Mouse (Mus musculus): Measurements from ENCODE around the gene Ssu72. TPM values are rescaled to one million over a fixed set of nuclear protein-coding genes. Genes with fewer than 3 reads are reported as not detected.
A peak's percentile ranks its signal among the peaks of the same experiment; 100 is the strongest.

Gene Ssu72
- polyA plus RNA-seq, 1 experiment from 2014 or later = 52.4 TPM

DNA sequence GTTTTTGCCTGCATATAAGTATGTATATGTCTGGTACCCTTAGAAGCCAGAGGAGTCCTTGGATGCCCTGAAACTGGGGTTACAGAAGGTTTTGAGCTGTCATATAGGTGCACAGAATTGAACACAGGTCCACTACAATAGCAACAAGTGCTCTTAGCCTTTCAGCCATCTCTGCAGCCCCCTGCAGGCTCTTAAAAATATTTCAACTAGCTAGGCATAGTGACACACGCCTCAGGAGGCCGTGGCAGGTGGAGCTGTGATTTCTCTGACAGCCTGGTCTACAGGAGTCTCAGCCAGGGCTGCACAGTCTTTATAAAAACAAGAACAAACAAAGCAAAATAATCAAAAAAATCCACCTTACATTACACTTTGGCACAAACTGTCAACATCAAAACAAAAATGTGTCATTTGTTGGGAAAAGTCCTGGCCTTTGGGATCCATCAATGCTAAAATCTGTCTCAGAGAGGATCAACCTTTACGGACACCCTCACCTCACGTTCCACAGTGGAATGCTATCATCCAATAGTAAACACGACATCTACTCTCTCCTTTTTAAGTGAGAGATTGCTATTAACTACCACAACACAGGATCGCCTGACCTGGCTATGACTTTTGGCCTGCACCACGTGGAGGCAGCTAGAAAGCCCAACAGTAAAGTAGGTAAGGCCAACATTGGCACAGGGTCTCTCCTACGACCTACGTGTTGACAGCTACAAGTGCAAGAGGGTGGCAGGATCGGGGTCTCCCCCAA lies 55.4 kb downstream of the Ssu72 start:
- H3K9ac ChIP-seq = peak overlapping the region; percentile 84
- WGBS (ENCODE audit: insufficient replicate concordance) = 2% methylated on average over 10 of the region's 10 CpGs
- H3K9me3 ChIP-seq (replicated peaks) = no peaks in the 10 kb centered on the region
- H3K27me3 ChIP-seq = no peaks in the 10 kb centered on the region
- H3K27ac ChIP-seq (replicated peaks) = peak overlapping the region; percentile 66
- H3K4me2 ChIP-seq = peak overlapping the region; percentile 99
- peaks cover 30% of the 10 kb centered on the region for H3K36me3 ChIP-seq (replicated peaks)
- ATAC-seq (ENCODE audit: insufficient read depth) = no peak
- H3K4me1 ChIP-seq (replicated peaks) = peaks cover 41% of the 10 kb centered on the region
- H3K4me3 ChIP-seq (replicated peaks) = peak overlapping the region; percentile 78

GRCm38 (mm10) chr4:155760613-155761355 lies 56.2 kb downstream of the Ssu72 start, which contains the start of gene Atad3a:
Gene Atad3a (minus strand): TSS chr4:155761093.
- H3K4me2 ChIP-seq = peak within 1 kb of the TSS; percentile 99
- peak within 1 kb of the TSS; percentile 66 for H3K27ac ChIP-seq (replicated peaks)
- no peaks in the 10 kb centered on the region for H3K27me3 ChIP-seq
- WGBS (ENCODE audit: insufficient replicate concordance) = under 1% methylated on average over 68 of the region's 68 CpGs
- peak within 1 kb of the TSS; percentile 78 for H3K4me3 ChIP-seq (replicated peaks)
- H3K4me1 ChIP-seq (replicated peaks) = peaks cover 41% of the 10 kb centered on the region
- no peaks in the 10 kb centered on the region for H3K9me3 ChIP-seq (replicated peaks)
- peak; percentile 96 for ATAC-seq (ENCODE audit: insufficient read depth)
- H3K36me3 ChIP-seq (replicated peaks) = peaks cover 23% of the 10 kb centered on the region
- H3K9ac ChIP-seq = peak within 1 kb of the TSS; percentile 84

GRCm38 (mm10) chr4:155761356-155762099 lies 56.9 kb downstream of the Ssu72 start:
- ATAC-seq (ENCODE audit: insufficient read depth) = no peak
- Histone ChIP-seq H3K4me3 (replicated peaks) (peak overlapping the region; percentile 78), H3K27me3 (no peaks in the 10 kb centered on the region), H3K9ac (peak overlapping the region; percentile 84), H3K4me2 (peak overlapping the region; percentile 99), H3K4me1 (replicated peaks) (peaks cover 41% of the 10 kb centered on the region), H3K36me3 (replicated peaks) (peaks cover 15% of the 10 kb centered on the region), H3K9me3 (replicated peaks) (no peaks in the 10 kb centered on the region), H3K27ac (replicated peaks) (peak overlapping the region; percentile 60)
- whole genome bisulfite sequencing (ENCODE audit: insufficient replicate concordance) = 2% methylated on average over 28 of the region's 28 CpGs

DNA sequence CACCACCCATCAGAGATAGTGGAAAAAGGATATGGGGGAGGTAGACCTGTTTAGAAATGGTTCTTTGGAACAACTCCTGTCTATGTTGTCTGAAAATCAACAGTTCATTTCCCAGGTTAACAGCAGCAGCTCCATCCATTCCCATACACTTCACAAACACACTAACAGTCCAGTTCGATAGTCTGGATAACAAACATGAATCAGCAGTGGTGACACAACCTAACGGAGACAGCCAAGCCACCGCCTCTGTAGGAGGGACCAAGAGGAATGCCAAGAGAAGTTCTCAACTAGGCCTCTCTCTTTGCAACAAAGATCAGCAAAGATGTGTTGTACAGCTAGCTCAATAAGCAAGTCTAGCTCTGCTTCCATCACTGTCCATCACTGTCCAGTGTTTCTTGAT lies 57.8 kb downstream of the Ssu72 start:
- Histone ChIP-seq H3K4me2 (no peak overlapping the region), H3K27me3 (no peaks in the 10 kb centered on the region)

GRCm38 (mm10) chr4:155769496-155769879 lies 64.9 kb downstream of the Ssu72 start:
- Histone ChIP-seq H3K4me2 (peak overlapping the region; percentile 90), H3K9me3 (replicated peaks) (no peaks in the 10 kb centered on the region), H3K4me1 (replicated peaks) (peaks cover 21% of the 10 kb centered on the region), H3K36me3 (replicated peaks) (no peaks in the 10 kb centered on the region), H3K4me3 (replicated peaks) (peak overlapping the region; percentile 67), H3K27me3 (peaks cover 40% of the 10 kb centered on the region), H3K9ac (peak overlapping the region; percentile 67; the same call in 1 of the 2 replicates), H3K27ac (replicated peaks) (no peak overlapping the region)
- WGBS (ENCODE audit: insufficient replicate concordance) = 61% methylated on average over 5 of the region's 5 CpGs
- no peak for ATAC-seq (ENCODE audit: insufficient read depth)

More for the DNA sequence above, 57.8 kb downstream of the Ssu72 start:
- no peaks in the 10 kb centered on the region for H3K9me3 ChIP-seq (replicated peaks)
- no peak overlapping the region for H3K4me3 ChIP-seq (replicated peaks)
- H3K36me3 ChIP-seq (replicated peaks) = peaks cover 7% of the 10 kb centered on the region; the same call in 1 of the 2 replicates
- H3K27ac ChIP-seq (replicated peaks) = no peak overlapping the region
- ATAC-seq (ENCODE audit: insufficient read depth) = no peak
- no peak overlapping the region for H3K9ac ChIP-seq
- peaks cover 41% of the 10 kb centered on the region for H3K4me1 ChIP-seq (replicated peaks)
- WGBS (ENCODE audit: insufficient replicate concordance) = 62% methylated on average over 3 of the region's 3 CpGs

GRCm38 (mm10) chr4:155769880-155770512 lies 65.4 kb downstream of the Ssu72 start:
- WGBS (ENCODE audit: insufficient replicate concordance) = under 1% methylated on average over 39 of the region's 39 CpGs
- Histone ChIP-seq H3K27me3 (peaks cover 45% of the 10 kb centered on the region), H3K4me2 (peak overlapping the region; percentile 90), H3K9ac (peak overlapping the region; percentile 67), H3K4me3 (replicated peaks) (peak overlapping the region; percentile 67), H3K9me3 (replicated peaks) (no peaks in the 10 kb centered on the region), H3K27ac (replicated peaks) (peak overlapping the region; percentile 61), H3K36me3 (replicated peaks) (no peaks in the 10 kb centered on the region), H3K4me1 (replicated peaks) (peaks cover 26% of the 10 kb centered on the region)
- ATAC-seq (ENCODE audit: insufficient read depth) = peak; percentile 84

DNA sequence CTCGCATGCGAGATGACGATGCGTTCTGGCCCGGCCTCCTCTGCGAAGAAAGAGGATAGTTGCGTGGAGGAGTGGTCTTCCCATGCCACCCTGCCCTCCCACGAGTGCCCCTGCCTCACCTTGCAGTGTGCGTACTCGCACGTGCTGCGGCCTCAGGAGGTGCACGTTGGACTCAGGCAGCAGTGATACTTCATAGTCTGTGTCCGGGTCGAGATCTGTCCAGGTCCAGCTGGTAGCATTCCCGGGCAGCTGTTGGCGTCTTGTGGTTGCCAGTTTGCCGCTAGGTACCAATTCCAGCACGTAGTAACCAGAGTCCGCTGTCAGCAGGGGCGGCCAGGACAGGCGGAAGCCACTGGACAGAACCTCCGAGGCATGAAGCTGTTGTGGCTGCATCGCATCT lies 66.0 kb downstream of the Ssu72 start:
- no peak for ATAC-seq (ENCODE audit: insufficient read depth)
- WGBS (ENCODE audit: insufficient replicate concordance) = 57% methylated on average over 24 of the region's 24 CpGs
- H3K36me3 ChIP-seq (replicated peaks) = no peaks in the 10 kb centered on the region
- peak overlapping the region; percentile 67; the same call in 1 of the 2 replicates for H3K9ac ChIP-seq
- H3K4me3 ChIP-seq (replicated peaks) = peak overlapping the region; percentile 67
- H3K4me2 ChIP-seq = peak overlapping the region; percentile 90
- H3K9me3 ChIP-seq (replicated peaks) = no peaks in the 10 kb centered on the region
- H3K4me1 ChIP-seq (replicated peaks) = peaks cover 31% of the 10 kb centered on the region
- peaks cover 51% of the 10 kb centered on the region for H3K27me3 ChIP-seq
- H3K27ac ChIP-seq (replicated peaks) = no peak overlapping the region

GRCm38 (mm10) chr4:155771706-155772105 lies 67.1 kb downstream of the Ssu72 start:
- 62% methylated on average over 2 of the region's 2 CpGs for WGBS (ENCODE audit: insufficient replicate concordance)
- H3K4me3 ChIP-seq (replicated peaks) = no peak overlapping the region
- H3K4me2 ChIP-seq = no peak overlapping the region
- H3K27ac ChIP-seq (replicated peaks) = no peak overlapping the region
- peaks cover 61% of the 10 kb centered on the region for H3K27me3 ChIP-seq
- no peaks in the 10 kb centered on the region for H3K9me3 ChIP-seq (replicated peaks)
- no peaks in the 10 kb centered on the region for H3K36me3 ChIP-seq (replicated peaks)
- H3K4me1 ChIP-seq (replicated peaks) = peaks cover 34% of the 10 kb centered on the region
- ATAC-seq (ENCODE audit: insufficient read depth) = no peak
- no peak overlapping the region for H3K9ac ChIP-seq

GRCm38 (mm10) chr4:155772786-155773185 lies 68.2 kb downstream of the Ssu72 start:
- WGBS (ENCODE audit: insufficient replicate concordance) = 72% methylated on average over 13 of the region's 13 CpGs
- Histone ChIP-seq H3K27me3 (peaks cover 68% of the 10 kb centered on the region), H3K4me2 (no peak overlapping the region)

GRCm38 (mm10) chr4:155773335-155774078 lies 68.9 kb downstream of the Ssu72 start:
- no peak overlapping the region for H3K4me3 ChIP-seq (replicated peaks)
- ATAC-seq (ENCODE audit: insufficient read depth) = no peak
- WGBS (ENCODE audit: insufficient replicate concordance) = 36% methylated on average over 5 of the region's 5 CpGs
- no peaks in the 10 kb centered on the region for H3K9me3 ChIP-seq (replicated peaks)
- no peak overlapping the region for H3K9ac ChIP-seq
- H3K4me2 ChIP-seq = peak overlapping the region; percentile 70; the same call in 1 of the 2 replicates
- peaks cover 39% of the 10 kb centered on the region for H3K4me1 ChIP-seq (replicated peaks)
- no peaks in the 10 kb centered on the region for H3K36me3 ChIP-seq (replicated peaks)
- H3K27ac ChIP-seq (replicated peaks) = no peak overlapping the region
- peaks cover 70% of the 10 kb centered on the region for H3K27me3 ChIP-seq

More at GRCm38 (mm10) chr4:155772786-155773185, 68.2 kb downstream of the Ssu72 start:
- Histone ChIP-seq H3K4me1 (replicated peaks) (peaks cover 39% of the 10 kb centered on the region), H3K9me3 (replicated peaks) (no peaks in the 10 kb centered on the region), H3K4me3 (replicated peaks) (no peak overlapping the region), H3K9ac (no peak overlapping the region), H3K27ac (replicated peaks) (no peak overlapping the region), H3K36me3 (replicated peaks) (no peaks in the 10 kb centered on the region)
- no peak for ATAC-seq (ENCODE audit: insufficient read depth)
